Mouse (Mus musculus) myocyte (in vitro differentiated cells): Measurements from ENCODE around the gene Olfr713.

Experiments
- CEBPB ChIP-seq: IDR thresholded peaks from 2 replicates; pipeline ENCODE4 v1.6.1; 2011; ENCODE audit warnings: mild to moderate bottlenecking, moderate library complexity; ENCODE audit not compliant: poor library complexity, insufficient read depth, severe bottlenecking
- E2F4 ChIP-seq: IDR thresholded peaks from one replicate; pipeline ENCODE4 v1.6.1; 2011; ENCODE audit warnings: mild to moderate bottlenecking, control low read depth, moderate library complexity; ENCODE audit not compliant: insufficient read depth
- MAX ChIP-seq: IDR thresholded peaks from one replicate; pipeline ENCODE4 v1.6.1; 2011; ENCODE audit warnings: low read depth, mild to moderate bottlenecking, control low read depth
- MYOD1 ChIP-seq, 3 experiments: IDR thresholded peaks; one replicate each; pipeline ENCODE4 v1.6.1; 2011; ENCODE audit warnings: control low read depth in 2 of 3, low read depth in 2 of 3, mild to moderate bottlenecking in 2 of 3, moderate library complexity in 1 of 3; ENCODE audit not compliant: insufficient read length in 2 of 3, control insufficient read depth in 1 of 3
- MYOG ChIP-seq, 3 experiments: IDR thresholded peaks; one replicate each; pipeline ENCODE4 v1.6.1; 2011; ENCODE audit warnings: control low read depth in 2 of 3, low read depth in 2 of 3, mild to moderate bottlenecking in 2 of 3; ENCODE audit not compliant: insufficient read length in 2 of 3, control insufficient read depth in 1 of 3, insufficient read depth in 1 of 3
- POLR2A ChIP-seq: IDR thresholded peaks from one replicate; pipeline ENCODE4 v1.6.1; 2011; ENCODE audit warnings: low read depth, mild to moderate bottlenecking, control low read depth, moderate library complexity; ENCODE audit not compliant: insufficient read length
- POLR2AphosphoS2 ChIP-seq: IDR thresholded peaks from one replicate; pipeline ENCODE4 v1.6.1; 2011; ENCODE audit warnings: low read depth, control low read depth; ENCODE audit not compliant: insufficient read length
- REST ChIP-seq: IDR thresholded peaks from one replicate; pipeline ENCODE4 v1.6.1; 2011; ENCODE audit warnings: mild to moderate bottlenecking, control low read depth, moderate library complexity; ENCODE audit not compliant: insufficient read depth, insufficient read length
- TCF12 ChIP-seq: IDR thresholded peaks from one replicate; pipeline ENCODE4 v1.6.1; 2011; ENCODE audit warnings: mild to moderate bottlenecking, control low read depth; ENCODE audit not compliant: poor library complexity, insufficient read depth, severe bottlenecking
- TCF3 ChIP-seq: IDR thresholded peaks from one replicate; pipeline ENCODE4 v1.6.1; 2011; ENCODE audit warnings: low read depth, control low read depth; ENCODE audit not compliant: insufficient read length
- USF1 ChIP-seq: IDR thresholded peaks from one replicate; pipeline ENCODE4 v1.6.1; 2011; ENCODE audit warnings: low read depth, mild to moderate bottlenecking, control low read depth, moderate library complexity

GRCm38 (mm10) chr7:107047578-107047977 is 16.6 kb downstream of the Olfr713 start:
- TF ChIP-seq TCF3 (no peak), POLR2A (no peak), MYOD1 (IDR thresholded peaks at IDR 0.05; ENCODE audit: control insufficient read depth in 1 of 3, insufficient read length in 2 of 3, low read depth in 2 of 3) (no peak), E2F4 (no peak), USF1 (no peak), MAX (no peak), TCF12 (no peak), POLR2AphosphoS2 (no peak), REST (no peak), CEBPB (no peak), MYOG (IDR thresholded peaks at IDR 0.05; ENCODE audit: control insufficient read depth in 1 of 3, insufficient read depth in 1 of 3, insufficient read length in 2 of 3, low read depth in 2 of 3) (no peak)
